Mouse (Mus musculus): ENCODE measurements around the gene Gpn3. TPM values are rescaled to one million over a fixed set of nuclear protein-coding genes. Genes with fewer than 3 reads are reported as not detected.

Gpn3 gene
- 35.9 TPM for polyA plus RNA-seq (2012; fragmentation: generic; extraction: Trizol)
- long read RNA-seq, experiment 1, transcript Gpn3-201 (8 exons, 1,592 nt): major isoform, 39 of 46 reads
- long read RNA-seq, experiment 1, partial matches to known transcripts: 5 of 46 reads
- long read RNA-seq, experiment 1, other reads (novel, unspliced or antisense): 2 of 46 reads
- long read RNA-seq, experiment 2, transcript Gpn3-201 (8 exons, 1,592 nt): major isoform, 119 of 122 reads
- long read RNA-seq, experiment 2, partial matches to known transcripts: 1 of 122 reads
- long read RNA-seq, experiment 2, other reads (novel, unspliced or antisense): 2 of 122 reads

DNA sequence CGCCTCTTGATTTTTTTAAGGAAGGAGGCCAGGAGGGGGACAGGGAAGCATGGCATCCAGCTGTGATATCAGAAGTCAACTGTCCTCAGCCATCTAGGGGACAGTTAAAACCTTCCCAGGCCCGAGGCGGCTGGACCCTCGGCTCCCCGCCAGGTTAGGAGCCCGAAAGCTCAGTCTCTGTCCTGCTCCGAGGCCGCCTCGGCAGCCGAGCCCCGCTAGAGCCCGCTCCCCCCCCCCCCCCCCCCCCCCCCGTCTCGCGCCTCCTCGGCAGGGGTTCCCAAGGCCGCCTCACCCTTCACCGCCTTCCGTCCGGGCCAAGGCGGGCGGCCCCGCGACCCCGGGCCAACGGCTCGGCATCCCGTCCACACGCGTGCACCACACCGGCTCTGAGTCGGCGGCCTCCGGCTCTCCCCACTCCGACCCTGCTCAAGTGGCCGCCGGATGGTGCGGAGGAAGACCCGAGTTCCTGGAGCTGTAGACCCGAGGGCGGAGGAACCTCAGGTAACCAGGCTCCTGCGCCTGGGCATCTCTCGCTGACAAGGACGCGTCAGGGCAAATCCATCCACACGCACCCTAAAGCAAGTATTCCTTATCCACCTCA, at the start of gene Gpn3:
Gpn3 (plus strand) TSS at position 286 of the 601 bp plus-strand sequence.
- H3K79me3 ChIP-seq (ENCODE audit: low read depth): peaks cover 23% of the 10 kb centered on the region
- no peak for TF ChIP-seq USF1 (IDR thresholded peaks at IDR 0.05; ENCODE audit: low read depth)
- no peak for TF ChIP-seq CEBPB (IDR thresholded peaks at IDR 0.05; ENCODE audit: low read depth)
- TF ChIP-seq MYOG (IDR thresholded peaks at IDR 0.05; ENCODE audit: control insufficient read depth, extremely low read depth, insufficient read length): no peak
- TF ChIP-seq MAX (IDR thresholded peaks at IDR 0.05): no peak
- TF ChIP-seq MYOD1 (IDR thresholded peaks at IDR 0.05; ENCODE audit: control insufficient read depth, insufficient read length, low read depth): no peak
- TF ChIP-seq CTCF (IDR thresholded peaks at IDR 0.05; ENCODE audit: control insufficient read depth, insufficient read depth, insufficient read length): no peak
- no peak for TF ChIP-seq FOSL1 (IDR thresholded peaks at IDR 0.05; ENCODE audit: insufficient read depth, low read length, poor library complexity, severe bottlenecking)
- H3K36me3 ChIP-seq (ENCODE audit: control insufficient read depth, insufficient read depth): peaks cover 38% of the 10 kb centered on the region
- peak within 1 kb of the TSS; percentile 74 for H3K4me3 ChIP-seq (ENCODE audit: insufficient read depth, poor library complexity, severe bottlenecking)
- H3ac ChIP-seq (ENCODE audit: control insufficient read depth, insufficient read length, low read depth): peak within 1 kb of the TSS; percentile 93
- H3K27me3 ChIP-seq (ENCODE audit: control insufficient read depth, insufficient read depth, insufficient read length): no peaks in the 10 kb centered on the region
- peaks cover 39% of the 10 kb centered on the region for H3K79me2 ChIP-seq (ENCODE audit: control insufficient read depth, insufficient read depth)

DNA sequence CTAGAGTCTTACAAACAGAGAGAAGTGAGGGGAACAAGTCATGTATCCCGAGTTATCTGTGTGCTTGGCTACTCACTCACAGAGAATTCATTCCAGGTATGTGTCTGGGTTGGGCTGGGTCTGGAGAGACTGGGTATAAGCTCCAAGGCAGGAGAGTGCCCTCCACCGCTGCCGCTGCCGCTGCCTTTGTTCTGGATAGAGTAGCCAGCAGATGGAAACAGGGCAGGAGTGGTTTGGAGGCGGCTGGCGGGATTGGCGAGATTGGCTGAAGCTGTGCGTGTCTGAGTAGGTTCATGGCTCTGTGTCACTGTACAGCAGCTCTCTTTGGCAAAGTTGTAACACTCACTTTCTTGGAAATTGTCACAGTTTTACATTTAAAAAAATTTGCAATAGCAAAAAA, 48.2 kb upstream of the Gpn3 start:
- H3K27me3 ChIP-seq (ENCODE audit: control insufficient read depth, insufficient read depth, insufficient read length): no peaks in the 10 kb centered on the region
- no peak for TF ChIP-seq FOSL1 (IDR thresholded peaks at IDR 0.05; ENCODE audit: insufficient read depth, low read length, poor library complexity, severe bottlenecking)
- TF ChIP-seq CEBPB (IDR thresholded peaks at IDR 0.05; ENCODE audit: low read depth): no peak
- no peak for TF ChIP-seq MAX (IDR thresholded peaks at IDR 0.05)
- no peak for TF ChIP-seq MYOD1 (IDR thresholded peaks at IDR 0.05; ENCODE audit: control insufficient read depth, insufficient read length, low read depth)
- TF ChIP-seq USF1 (IDR thresholded peaks at IDR 0.05; ENCODE audit: low read depth): no peak
- no peak for TF ChIP-seq CTCF (IDR thresholded peaks at IDR 0.05; ENCODE audit: control insufficient read depth, insufficient read depth, insufficient read length)
- no peak for TF ChIP-seq MYOG (IDR thresholded peaks at IDR 0.05; ENCODE audit: control insufficient read depth, extremely low read depth, insufficient read length)
- no peak overlapping the region for H3ac ChIP-seq (ENCODE audit: control insufficient read depth, insufficient read length, low read depth)
- H3K36me3 ChIP-seq (ENCODE audit: control insufficient read depth, insufficient read depth): peaks cover 13% of the 10 kb centered on the region
- no peaks in the 10 kb centered on the region for H3K79me3 ChIP-seq (ENCODE audit: low read depth)
- H3K4me3 ChIP-seq (ENCODE audit: insufficient read depth, poor library complexity, severe bottlenecking): no peak overlapping the region
- no peaks in the 10 kb centered on the region for H3K79me2 ChIP-seq (ENCODE audit: control insufficient read depth, insufficient read depth)

DNA sequence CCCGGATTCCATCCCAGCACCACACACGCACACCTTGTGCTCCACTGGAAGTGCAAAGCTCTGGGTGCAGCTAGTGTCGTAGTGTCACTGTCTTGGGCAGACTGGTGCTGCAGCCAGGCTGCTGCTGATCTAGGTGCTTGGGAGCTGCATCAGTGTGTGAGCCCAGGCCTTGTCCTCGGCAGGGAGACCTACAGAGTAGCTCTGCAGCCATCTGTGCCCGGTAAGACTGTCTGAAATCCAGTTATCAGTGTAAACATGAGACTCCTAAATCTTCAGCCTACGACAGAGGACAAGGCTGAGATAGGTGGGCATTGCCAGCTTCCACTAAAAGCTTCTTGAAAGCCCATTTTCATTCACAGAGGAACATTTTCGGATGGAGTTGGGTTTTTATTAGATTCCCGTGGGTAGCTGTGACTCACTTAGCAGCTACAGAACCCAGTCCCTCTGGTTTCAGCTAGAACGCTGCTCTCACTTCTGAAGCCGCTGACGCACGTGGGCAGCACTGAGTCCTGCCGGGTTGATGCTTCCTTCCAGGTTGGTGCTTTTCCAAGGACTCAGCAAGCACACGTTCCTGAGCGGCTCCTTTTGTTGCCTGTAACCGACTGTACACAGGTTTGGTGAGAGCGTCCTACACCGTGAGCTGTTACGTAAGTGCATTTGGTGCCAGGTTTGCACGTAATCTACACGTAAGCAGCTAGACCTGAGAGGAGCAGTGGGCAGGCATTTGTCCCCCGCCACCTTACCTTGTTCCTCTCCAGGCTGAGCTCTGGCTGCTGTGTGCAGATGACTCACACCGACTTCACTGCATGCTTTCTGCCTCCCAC, 46.9 kb upstream of the Gpn3 start:
- no peaks in the 10 kb centered on the region for H3K79me2 ChIP-seq (ENCODE audit: control insufficient read depth, insufficient read depth)
- H3K4me3 ChIP-seq (ENCODE audit: insufficient read depth, poor library complexity, severe bottlenecking): no peak overlapping the region
- no peak overlapping the region for H3ac ChIP-seq (ENCODE audit: control insufficient read depth, insufficient read length, low read depth)
- H3K79me3 ChIP-seq (ENCODE audit: low read depth): no peaks in the 10 kb centered on the region
- peaks cover 13% of the 10 kb centered on the region for H3K36me3 ChIP-seq (ENCODE audit: control insufficient read depth, insufficient read depth)
- TF ChIP-seq MAX (IDR thresholded peaks at IDR 0.05) (no peak), USF1 (IDR thresholded peaks at IDR 0.05; ENCODE audit: low read depth) (peak; percentile 10), FOSL1 (IDR thresholded peaks at IDR 0.05; ENCODE audit: insufficient read depth, low read length, poor library complexity, severe bottlenecking) (no peak), CTCF (IDR thresholded peaks at IDR 0.05; ENCODE audit: control insufficient read depth, insufficient read depth, insufficient read length) (no peak), CEBPB (IDR thresholded peaks at IDR 0.05; ENCODE audit: low read depth) (no peak), MYOG (IDR thresholded peaks at IDR 0.05; ENCODE audit: control insufficient read depth, extremely low read depth, insufficient read length) (no peak), MYOD1 (IDR thresholded peaks at IDR 0.05; ENCODE audit: control insufficient read depth, insufficient read length, low read depth) (no peak)
- no peaks in the 10 kb centered on the region for H3K27me3 ChIP-seq (ENCODE audit: control insufficient read depth, insufficient read depth, insufficient read length)

DNA sequence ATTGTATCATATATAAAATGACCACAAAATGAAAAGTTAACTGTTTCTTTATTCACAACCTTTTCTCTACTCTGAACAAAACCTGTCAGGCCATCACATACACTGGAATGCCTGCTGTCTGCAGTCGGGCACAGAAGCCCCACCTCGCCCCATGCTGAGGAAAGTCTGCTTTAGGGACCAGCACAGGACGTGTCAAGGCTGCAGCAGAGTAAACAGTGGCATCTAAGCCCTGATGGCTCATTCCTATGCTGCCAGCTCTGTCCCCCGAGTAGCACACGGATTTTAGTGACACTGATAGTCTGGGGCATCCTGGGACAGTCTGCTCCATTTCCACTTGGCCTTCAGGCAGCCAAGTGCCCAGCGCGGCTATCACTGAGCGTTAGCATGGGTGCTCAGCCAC, 46.2 kb upstream of the Gpn3 start:
- TF ChIP-seq CEBPB (IDR thresholded peaks at IDR 0.05; ENCODE audit: low read depth): no peak
- TF ChIP-seq USF1 (IDR thresholded peaks at IDR 0.05; ENCODE audit: low read depth): no peak
- no peak for TF ChIP-seq MYOD1 (IDR thresholded peaks at IDR 0.05; ENCODE audit: control insufficient read depth, insufficient read length, low read depth)
- no peak for TF ChIP-seq MAX (IDR thresholded peaks at IDR 0.05)
- TF ChIP-seq FOSL1 (IDR thresholded peaks at IDR 0.05; ENCODE audit: insufficient read depth, low read length, poor library complexity, severe bottlenecking): no peak
- Histone ChIP-seq H3K36me3 (ENCODE audit: control insufficient read depth, insufficient read depth) (peaks cover 13% of the 10 kb centered on the region), H3K27me3 (ENCODE audit: control insufficient read depth, insufficient read depth, insufficient read length) (no peaks in the 10 kb centered on the region), H3K4me3 (ENCODE audit: insufficient read depth, poor library complexity, severe bottlenecking) (no peak overlapping the region), H3K79me3 (ENCODE audit: low read depth) (no peaks in the 10 kb centered on the region), H3ac (ENCODE audit: control insufficient read depth, insufficient read length, low read depth) (no peak overlapping the region), H3K79me2 (ENCODE audit: control insufficient read depth, insufficient read depth) (no peaks in the 10 kb centered on the region)

DNA sequence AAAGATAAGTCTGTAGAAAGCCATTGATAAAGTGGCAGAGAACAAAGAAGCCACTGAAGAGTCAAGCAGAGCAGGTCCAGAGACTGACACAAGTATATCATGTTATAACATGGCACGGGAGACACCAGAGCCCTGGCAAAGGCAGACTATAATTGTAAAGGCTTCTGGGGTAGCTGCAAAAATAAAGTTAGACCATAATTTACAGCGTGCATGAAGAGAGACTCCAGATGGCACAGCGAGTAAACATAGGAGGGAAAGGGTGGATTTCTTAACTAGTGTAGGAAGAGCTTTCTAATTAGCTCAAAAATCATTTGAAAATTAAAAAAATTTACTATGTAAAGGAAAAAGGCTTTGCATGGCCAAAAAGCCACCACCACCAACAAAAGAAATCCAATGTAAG, 44.4 kb upstream of the Gpn3 start:
- no peaks in the 10 kb centered on the region for H3K27me3 ChIP-seq (ENCODE audit: control insufficient read depth, insufficient read depth, insufficient read length)
- H3K79me2 ChIP-seq (ENCODE audit: control insufficient read depth, insufficient read depth): no peaks in the 10 kb centered on the region
- H3K4me3 ChIP-seq (ENCODE audit: insufficient read depth, poor library complexity, severe bottlenecking): no peak overlapping the region
- H3ac ChIP-seq (ENCODE audit: control insufficient read depth, insufficient read length, low read depth): no peak overlapping the region
- TF ChIP-seq MYOG (IDR thresholded peaks at IDR 0.05; ENCODE audit: control insufficient read depth, extremely low read depth, insufficient read length) (no peak), FOSL1 (IDR thresholded peaks at IDR 0.05; ENCODE audit: insufficient read depth, low read length, poor library complexity, severe bottlenecking) (no peak), USF1 (IDR thresholded peaks at IDR 0.05; ENCODE audit: low read depth) (no peak), MYOD1 (IDR thresholded peaks at IDR 0.05; ENCODE audit: control insufficient read depth, insufficient read length, low read depth) (no peak), CTCF (IDR thresholded peaks at IDR 0.05; ENCODE audit: control insufficient read depth, insufficient read depth, insufficient read length) (no peak), MAX (IDR thresholded peaks at IDR 0.05) (no peak), CEBPB (IDR thresholded peaks at IDR 0.05; ENCODE audit: low read depth) (no peak)
- no peaks in the 10 kb centered on the region for H3K79me3 ChIP-seq (ENCODE audit: low read depth)
- peaks cover 13% of the 10 kb centered on the region for H3K36me3 ChIP-seq (ENCODE audit: control insufficient read depth, insufficient read depth)

Data from C2C12 (cell line).